Mouse (Mus musculus) heart, embryonic 15.5 days (tissue): ENCODE results near the gene Dctpp1. TPM values are rescaled to one million over a fixed set of nuclear protein-coding genes. Genes with fewer than 3 reads are reported as not detected.
"Not testable (repeated sequence)": the region's sequence is repeated elsewhere in the genome, so short reads cannot be mapped to it uniquely, and the experiment has no call there.

ENCODE experiments used
- ATAC-seq: fragments of 200-750 bp; cut with Nextera tagmentation; replicated peaks from 2 replicates; pipeline ENCODE4 v1.8.0; 2017; ENCODE audit warnings: low read depth, moderate TSS enrichment; ENCODE audit not compliant: insufficient number of reproducible peaks, insufficient read depth, low FRiP score
- H3K27ac ChIP-seq: fragments of 300-500 bp; sonication (generic); 2 replicates; pipeline ENCODE4 v1.5.1; 2015; ENCODE audit warnings: mild to moderate bottlenecking, inconsistent platforms
- H3K27me3 ChIP-seq: fragments of 300-500 bp; sonication (generic); 2 replicates; pipeline ENCODE4 v1.6.1; 2015; ENCODE audit warnings: inconsistent platforms
- H3K36me3 ChIP-seq: fragments of 300-500 bp; sonication (generic); 2 replicates; pipeline ENCODE4 v1.6.1; 2015; ENCODE audit warnings: mild to moderate bottlenecking, inconsistent platforms
- H3K4me1 ChIP-seq: fragments of 300-500 bp; sonication (generic); replicated peaks from 2 replicates; pipeline ENCODE4 v1.6.1; 2015; ENCODE audit warnings: inconsistent platforms
- H3K4me2 ChIP-seq: fragments of 300-500 bp; sonication (generic); 2 replicates; pipeline ENCODE4 v1.6.1; 2015; ENCODE audit warnings: inconsistent platforms, mild to moderate bottlenecking, moderate library complexity
- H3K4me3 ChIP-seq: fragments of 300-500 bp; sonication (generic); 2 replicates; pipeline ENCODE4 v1.5.1; 2015; ENCODE audit warnings: mild to moderate bottlenecking, inconsistent platforms
- H3K9ac ChIP-seq: fragments of 300-500 bp; sonication (generic); 2 replicates; pipeline ENCODE4 v1.6.1; 2015; ENCODE audit warnings: mild to moderate bottlenecking, inconsistent platforms
- H3K9me3 ChIP-seq: fragments of 300-500 bp; sonication (generic); replicated peaks from 2 replicates; pipeline ENCODE4 v1.6.1; 2016; ENCODE audit warnings: inconsistent platforms
- WGBS: fragments of 180-500 bp; shearing (Covaris S2); methylation state at CpG from one replicate; pipeline ENCODE4 v1.1.7; 2015; ENCODE audit warnings: mixed read lengths; 5-methylcytosine and 5-hydroxymethylcytosine counted together
- polyA plus RNA-seq: library from polyadenylated mRNA; unstranded; fragments of >200 nt; fragmentation: Nextera tagmentation; extraction: Ambion mirVana; gene quantifications from 2 replicates; pipeline ENCODE4 v1.2.1, GENCODE M21; 2015

The Dctpp1 gene
- polyA plus RNA-seq, 1 experiment from 2014 or later: 135 TPM

DNA sequence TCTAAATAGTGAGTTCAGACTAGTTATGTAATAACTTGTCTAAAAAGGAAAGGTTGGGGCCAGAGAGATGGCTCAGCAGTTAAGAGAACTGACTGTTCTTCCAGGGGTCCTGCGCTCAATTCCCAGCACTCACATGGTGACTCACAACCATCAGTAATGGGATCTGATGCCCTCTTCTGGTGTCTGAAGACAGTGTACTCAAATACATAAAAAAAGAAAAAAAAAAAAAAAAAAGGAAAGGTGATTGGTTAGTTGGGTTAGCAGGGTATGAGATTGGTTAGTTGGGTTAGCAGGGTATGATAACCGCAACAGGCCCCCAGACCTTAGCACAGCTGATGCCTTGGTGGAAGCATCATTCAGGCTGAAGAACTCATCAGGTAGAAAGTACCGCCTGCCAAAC, 3.0 kb upstream of the Dctpp1 start:
- Histone ChIP-seq H3K9me3 (no peaks in the 10 kb centered on the region), H3K9ac (no peak overlapping the region), H3K4me1 (peaks cover 17% of the 10 kb centered on the region), H3K4me2 (no peak overlapping the region), H3K27me3 (no peaks in the 10 kb centered on the region), H3K27ac (no peak overlapping the region), H3K4me3 (no peak overlapping the region), H3K36me3 (peaks cover 5% of the 10 kb centered on the region; the same call in 1 of the 2 replicates)
- ATAC-seq: no peak
- WGBS: 93% methylated on average over 3 of the region's 3 CpGs

GRCm38 (mm10) chr7:127262218-127262961, 1.9 kb upstream of the Dctpp1 start:
- Histone ChIP-seq H3K36me3 (no peaks in the 10 kb centered on the region), H3K27ac (no peak overlapping the region), H3K4me1 (peaks cover 17% of the 10 kb centered on the region), H3K9ac (no peak overlapping the region), H3K9me3 (no peaks in the 10 kb centered on the region), H3K4me2 (no peak overlapping the region), H3K4me3 (no peak overlapping the region), H3K27me3 (no peaks in the 10 kb centered on the region)
- no peak for ATAC-seq
- 73% methylated on average over 10 of the region's 10 CpGs for WGBS

GRCm38 (mm10) chr7:127259186-127259905, 1.2 kb downstream of the Dctpp1 start:
- Histone ChIP-seq H3K27me3 (no peaks in the 10 kb centered on the region), H3K4me1 (peaks cover 26% of the 10 kb centered on the region), H3K9me3 (no peaks in the 10 kb centered on the region), H3K36me3 (peaks cover 10% of the 10 kb centered on the region; the same call in 1 of the 2 replicates), H3K27ac (no peak overlapping the region), H3K4me3 (peak overlapping the region; percentile 76), H3K9ac (0 out of 2 replicates have a peak overlapping the region, but pooled peaks have one; percentile 70), H3K4me2 (peak overlapping the region; percentile 81)
- WGBS: 70% methylated on average over 8 of the region's 8 CpGs
- ATAC-seq: no peak

DNA sequence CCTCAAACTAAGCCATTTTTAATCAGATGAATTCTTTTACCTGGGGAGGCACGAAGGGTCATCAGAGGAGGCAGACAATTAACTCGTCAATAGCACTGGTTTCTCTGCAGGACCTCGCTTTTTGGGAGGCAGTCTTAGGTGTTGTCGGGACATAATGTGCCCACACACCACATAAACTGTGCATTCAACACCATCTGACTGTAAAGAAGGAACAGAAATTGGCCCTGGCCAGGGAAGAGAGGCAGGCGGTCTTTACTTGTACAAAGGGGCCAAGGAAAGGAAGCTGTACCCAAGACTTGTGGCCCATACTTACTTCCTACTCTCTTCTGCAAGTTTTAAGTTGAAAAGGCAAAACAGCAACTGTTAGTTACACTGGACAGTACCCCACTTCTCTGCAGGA, 4.0 kb downstream of the Dctpp1 start:
- Histone ChIP-seq H3K36me3 (peaks cover 10% of the 10 kb centered on the region; the same call in 1 of the 2 replicates), H3K27ac (no peak overlapping the region), H3K9ac (no peak overlapping the region), H3K4me3 (no peak overlapping the region), H3K4me1 (peaks cover 32% of the 10 kb centered on the region), H3K9me3 (no peaks in the 10 kb centered on the region), H3K27me3 (no peaks in the 10 kb centered on the region), H3K4me2 (no peak overlapping the region)
- 89% methylated on average over 5 of the region's 5 CpGs for WGBS
- no peak for ATAC-seq

DNA sequence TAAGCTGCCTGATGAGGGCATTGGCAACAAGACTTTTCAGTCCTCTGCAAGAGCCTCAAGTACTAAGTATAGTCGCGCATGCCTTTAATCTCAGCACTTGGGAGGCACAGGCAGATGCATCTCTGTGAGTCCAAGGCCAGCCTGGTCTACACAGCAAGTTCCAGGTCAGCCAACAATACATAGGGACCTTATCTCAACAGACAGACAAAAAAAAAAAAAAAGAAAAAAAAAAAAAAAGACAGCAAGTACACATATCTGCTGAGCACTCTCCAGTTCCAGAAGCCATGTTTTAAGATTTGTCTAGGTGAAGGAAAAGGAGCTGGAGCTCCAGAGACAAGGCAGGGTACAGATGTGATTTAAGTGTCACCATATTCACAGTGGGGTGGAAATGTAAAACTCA, 4.5 kb downstream of the Dctpp1 start:
- Histone ChIP-seq H3K4me1 (peaks cover 28% of the 10 kb centered on the region), H3K27ac (no peak overlapping the region), H3K27me3 (no peaks in the 10 kb centered on the region), H3K9ac (no peak overlapping the region), H3K4me2 (no peak overlapping the region), H3K36me3 (peaks cover 10% of the 10 kb centered on the region; the same call in 1 of the 2 replicates), H3K9me3 (no peaks in the 10 kb centered on the region), H3K4me3 (no peak overlapping the region)
- 87% methylated on average over 2 of the region's 2 CpGs for WGBS
- ATAC-seq: no peak

GRCm38 (mm10) chr7:127255008-127255407, 5.5 kb downstream of the Dctpp1 start:
- peaks cover 10% of the 10 kb centered on the region; the same call in 1 of the 2 replicates for H3K36me3 ChIP-seq
- H3K4me3 ChIP-seq: peak overlapping the region; percentile 69
- peak overlapping the region; percentile 98 for H3K4me2 ChIP-seq
- ATAC-seq: no peak
- peak overlapping the region; percentile 85 for H3K27ac ChIP-seq
- no peaks in the 10 kb centered on the region for H3K9me3 ChIP-seq
- no peaks in the 10 kb centered on the region for H3K27me3 ChIP-seq
- peak overlapping the region; percentile 75 for H3K9ac ChIP-seq
- H3K4me1 ChIP-seq: peaks cover 26% of the 10 kb centered on the region
- 23% methylated on average over 4 of the region's 4 CpGs for WGBS

- ATAC-seq: peak; percentile 93
These were observed 6.4 kb downstream of the Dctpp1 start for GRCm38 (mm10) chr7:127253821-127254769.

GRCm38 (mm10) chr7:127253341-127253740, 7.2 kb downstream of the Dctpp1 start:
- Histone ChIP-seq H3K4me1 (peaks cover 15% of the 10 kb centered on the region), H3K4me2 (peak overlapping the region; percentile 98), H3K9me3 (no peaks in the 10 kb centered on the region), H3K27ac (peak overlapping the region; percentile 85), H3K9ac (peak overlapping the region; percentile 71), H3K4me3 (peak overlapping the region; percentile 69), H3K27me3 (no peaks in the 10 kb centered on the region), H3K36me3 (peaks cover 17% of the 10 kb centered on the region)
- no peak for ATAC-seq
- WGBS: 78% methylated on average over 6 of the region's 6 CpGs

More at GRCm38 (mm10) chr7:127253821-127254769, 6.4 kb downstream of the Dctpp1 start:
- Histone ChIP-seq H3K27me3 (no peaks in the 10 kb centered on the region), H3K9ac (peak overlapping the region; percentile 75), H3K27ac (peak overlapping the region; percentile 85), H3K9me3 (no peaks in the 10 kb centered on the region), H3K4me2 (peak overlapping the region; percentile 98), H3K36me3 (peaks cover 14% of the 10 kb centered on the region), H3K4me1 (peaks cover 18% of the 10 kb centered on the region), H3K4me3 (peak overlapping the region; percentile 69)
- under 1% methylated on average over 136 of the region's 136 CpGs for WGBS

- H3K27me3 ChIP-seq: no peaks in the 10 kb centered on the region
- no peaks in the 10 kb centered on the region for H3K9me3 ChIP-seq
- no peak overlapping the region for H3K9ac ChIP-seq
- H3K4me2 ChIP-seq: no peak overlapping the region
- WGBS: 89% methylated on average over 2 of the region's 2 CpGs
- H3K4me1 ChIP-seq: peaks cover 15% of the 10 kb centered on the region
- H3K4me3 ChIP-seq: no peak overlapping the region
- no peak for ATAC-seq
- no peak overlapping the region for H3K27ac ChIP-seq
- peaks cover 20% of the 10 kb centered on the region for H3K36me3 ChIP-seq
These were observed 8.1 kb downstream of the Dctpp1 start for GRCm38 (mm10) chr7:127252414-127252813.

- not testable (repeated sequence) for H3K9ac ChIP-seq, H3K4me2 ChIP-seq, H3K27me3 ChIP-seq, H3K27ac ChIP-seq, H3K9me3 ChIP-seq, ATAC-seq, H3K4me3 ChIP-seq
- H3K36me3 ChIP-seq: peaks cover 11% of the 10 kb centered on the region
- 90% methylated on average over 8 of the region's 8 CpGs for WGBS
- H3K4me1 ChIP-seq: peaks cover 23% of the 10 kb centered on the region
These were observed 10.0 kb downstream of the Dctpp1 start for GRCm38 (mm10) chr7:127250511-127250910.
